Mouse (Mus musculus) kidney, postnatal 0 days (tissue): ENCODE measurements around the gene Sptssb. TPM values are rescaled to one million over a fixed set of nuclear protein-coding genes. Genes with fewer than 3 reads are reported as not detected.

Source experiments
- ATAC-seq: fragments of 200-750 bp; cut with Nextera tagmentation; replicated peaks from 2 replicates; pipeline ENCODE4 v1.8.0; 2017; ENCODE audit warnings: low read depth, moderate number of reproducible peaks, moderate TSS enrichment, moderate library complexity; ENCODE audit not compliant: low FRiP score
- DNase-seq: peaks from one replicate; pipeline ENCODE4 v3.0.0-alpha.2; 2016; ENCODE audit warnings: low spot score
- H3K27ac ChIP-seq: fragments of 300-500 bp; sonication (generic); 2 replicates; pipeline ENCODE4 v1.5.1; 2014; ENCODE audit warnings: mild to moderate bottlenecking
- H3K27me3 ChIP-seq: fragments of 300-500 bp; sonication (generic); 2 replicates; pipeline ENCODE4 v1.6.1; 2014; ENCODE audit warnings: low read length, mixed read lengths; ENCODE audit not compliant: insufficient read depth
- H3K36me3 ChIP-seq: fragments of 300-500 bp; sonication (generic); 2 replicates; pipeline ENCODE4 v1.6.1; 2014; ENCODE audit warnings: low read length, mixed read lengths; ENCODE audit not compliant: insufficient read depth
- H3K4me1 ChIP-seq: fragments of 300-500 bp; sonication (generic); replicated peaks from 2 replicates; pipeline ENCODE4 v1.6.1; 2014; ENCODE audit warnings: antibody characterized with exemption, low read length, mixed read lengths; ENCODE audit not compliant: insufficient read depth
- H3K4me2 ChIP-seq: fragments of 300-500 bp; sonication (generic); 2 replicates; pipeline ENCODE4 v1.6.1; 2014; ENCODE audit warnings: mild to moderate bottlenecking, low read length, moderate library complexity, mixed read lengths
- H3K4me3 ChIP-seq: fragments of 300-500 bp; sonication (generic); replicated peaks from 2 replicates; pipeline ENCODE4 v1.5.1; 2014; ENCODE audit warnings: low read depth, low read length
- H3K9ac ChIP-seq: fragments of 300-500 bp; sonication (generic); 2 replicates; pipeline ENCODE4 v1.6.1; 2014; ENCODE audit warnings: low read depth, low read length
- H3K9me3 ChIP-seq: fragments of 300-500 bp; sonication (generic); replicated peaks from 2 replicates; pipeline ENCODE4 v1.6.1; 2016; ENCODE audit warnings: low read length, inconsistent platforms, mixed read lengths
- CTCF ChIP-seq: IDR thresholded peaks from 2 replicates; pipeline ENCODE4 v1.5.1; 2016; ENCODE audit warnings: antibody characterized with exemption, low read depth, mild to moderate bottlenecking, moderate library complexity
- WGBS: fragments of 180-500 bp; shearing (Covaris S2); extraction: QIAGEN DNeasy Blood & Tissue Kit; methylation state at CpG from one replicate; pipeline ENCODE4 v1.1.7; 2014; 5-methylcytosine and 5-hydroxymethylcytosine counted together
- polyA plus RNA-seq: library from polyadenylated mRNA; unstranded; fragments of >200 nt; fragmentation: Nextera tagmentation; extraction: Ambion mirVana; gene quantifications from 2 replicates; pipeline ENCODE4 v1.2.1, GENCODE M21; 2015

Gene Sptssb
- polyA plus RNA-seq: 14.5 and 23.0 TPM in 2 replicates

GRCm38 (mm10) chr3:69859858-69860588 lies at the start of gene Sptssb:
Gene Sptssb (minus strand): TSS chr3:69859940.
- WGBS: 1% methylated on average over 24 of the region's 24 CpGs
- ATAC-seq (peak; percentile 63), DNase-seq (peak; percentile 77)
- Histone ChIP-seq H3K9ac (0 out of 2 replicates have a peak within 1 kb of the TSS, but pooled peaks have one; percentile 27), H3K27me3 (no peaks in the 10 kb centered on the region), H3K4me3 (peak within 1 kb of the TSS; percentile 37), H3K9me3 (no peaks in the 10 kb centered on the region), H3K4me2 (peak within 1 kb of the TSS; percentile 69), H3K4me1 (no peaks in the 10 kb centered on the region), H3K27ac (no peak within 1 kb of the TSS), H3K36me3 (no peaks in the 10 kb centered on the region)
- TF ChIP-seq CTCF: 0 out of 2 replicates have a peak, but pooled peaks have one; percentile 4

GRCm38 (mm10) chr3:69908074-69908473 lies 48.3 kb upstream of the Sptssb start:
- TF ChIP-seq CTCF: peak; percentile 77
- DNase-seq: peak; percentile 77
- H3K27ac ChIP-seq: no peak overlapping the region
- no peaks in the 10 kb centered on the region for H3K9me3 ChIP-seq
- H3K9ac ChIP-seq: no peak overlapping the region
- ATAC-seq: no peak
- H3K27me3 ChIP-seq: no peaks in the 10 kb centered on the region
- 63% methylated on average over 4 of the region's 4 CpGs for WGBS
- no peaks in the 10 kb centered on the region for H3K36me3 ChIP-seq
- no peak overlapping the region for H3K4me3 ChIP-seq
- H3K4me1 ChIP-seq: no peaks in the 10 kb centered on the region
- no peak overlapping the region for H3K4me2 ChIP-seq

- no peak for TF ChIP-seq CTCF
- no peak overlapping the region for H3K9ac ChIP-seq
- H3K27me3 ChIP-seq: no peaks in the 10 kb centered on the region
- H3K4me1 ChIP-seq: no peaks in the 10 kb centered on the region
- H3K27ac ChIP-seq: no peak overlapping the region
- no peaks in the 10 kb centered on the region for H3K36me3 ChIP-seq
- H3K4me3 ChIP-seq: no peak overlapping the region
- ATAC-seq (no peak), DNase-seq (no peak)
- 51% methylated on average over 6 of the region's 6 CpGs for WGBS
- no peaks in the 10 kb centered on the region for H3K9me3 ChIP-seq
- H3K4me2 ChIP-seq: no peak overlapping the region
Measured at GRCm38 (mm10) chr3:69907564-69907963, 47.8 kb upstream of the Sptssb start.

- no peaks in the 10 kb centered on the region for H3K27me3 ChIP-seq
- H3K9me3 ChIP-seq: no peaks in the 10 kb centered on the region
- ATAC-seq: no peak
- no peak for TF ChIP-seq CTCF
- no peaks in the 10 kb centered on the region for H3K36me3 ChIP-seq
- H3K4me3 ChIP-seq: no peak overlapping the region
- no peaks in the 10 kb centered on the region for H3K4me1 ChIP-seq
- H3K27ac ChIP-seq: no peak overlapping the region
- DNase-seq: no peak
- no peak overlapping the region for H3K4me2 ChIP-seq
- WGBS: 86% methylated on average over 9 of the region's 9 CpGs
- H3K9ac ChIP-seq: no peak overlapping the region
Measured at GRCm38 (mm10) chr3:69902787-69903477, 43.2 kb upstream of the Sptssb start.

- WGBS: 37% methylated on average over 2 of the region's 2 CpGs
- no peak overlapping the region for H3K4me3 ChIP-seq
- H3K36me3 ChIP-seq: no peaks in the 10 kb centered on the region
- no peak overlapping the region for H3K9ac ChIP-seq
- no peak overlapping the region for H3K27ac ChIP-seq
- no peaks in the 10 kb centered on the region for H3K4me1 ChIP-seq
- no peak overlapping the region for H3K4me2 ChIP-seq
- ATAC-seq: no peak
- DNase-seq: no peak
- no peak for TF ChIP-seq CTCF
- H3K9me3 ChIP-seq: no peaks in the 10 kb centered on the region
- no peaks in the 10 kb centered on the region for H3K27me3 ChIP-seq
Measured at GRCm38 (mm10) chr3:69902382-69902781, 42.6 kb upstream of the Sptssb start.

GRCm38 (mm10) chr3:69901874-69902381 lies 42.2 kb upstream of the Sptssb start:
- Histone ChIP-seq H3K9ac (no peak overlapping the region), H3K9me3 (no peaks in the 10 kb centered on the region), H3K36me3 (no peaks in the 10 kb centered on the region), H3K27me3 (no peaks in the 10 kb centered on the region), H3K27ac (no peak overlapping the region), H3K4me2 (no peak overlapping the region), H3K4me1 (no peaks in the 10 kb centered on the region), H3K4me3 (no peak overlapping the region)
- ATAC-seq (no peak), DNase-seq (no peak)
- no peak for TF ChIP-seq CTCF
